Mouse (Mus musculus) intestine, postnatal 0 days (tissue): ENCODE measurements around the gene Apoh. TPM values are rescaled to one million over a fixed set of nuclear protein-coding genes. Genes with fewer than 3 reads are reported as not detected.
A peak's percentile ranks its signal among the peaks of the same experiment; 100 is the strongest.

Experiments used
- ATAC-seq: fragments of 200-750 bp; cut with Nextera tagmentation; 2 replicates; pipeline ENCODE4 v1.8.0; 2017; ENCODE audit warnings: mild to moderate bottlenecking, moderate TSS enrichment, moderate library complexity
- H3K27ac ChIP-seq: fragments of 300-500 bp; sonication (generic); 2 replicates; pipeline ENCODE4 v1.5.1; 2014; ENCODE audit warnings: mild to moderate bottlenecking, low read depth, low read length, moderate library complexity
- H3K27me3 ChIP-seq: fragments of 300-500 bp; sonication (generic); replicated peaks from 2 replicates; pipeline ENCODE4 v1.6.1; 2014; ENCODE audit warnings: low read length, mixed read lengths; ENCODE audit not compliant: control insufficient read depth, insufficient read depth
- H3K36me3 ChIP-seq: fragments of 300-500 bp; sonication (generic); 2 replicates; pipeline ENCODE4 v1.6.1; 2014; ENCODE audit warnings: mild to moderate bottlenecking, moderate library complexity; ENCODE audit not compliant: control insufficient read depth, insufficient read depth
- H3K4me1 ChIP-seq: fragments of 300-500 bp; sonication (generic); replicated peaks from 2 replicates; pipeline ENCODE4 v1.6.1; 2014; ENCODE audit warnings: antibody characterized with exemption, low read length, mixed read lengths; ENCODE audit not compliant: control insufficient read depth, insufficient read depth
- H3K4me2 ChIP-seq: fragments of 300-500 bp; sonication (generic); replicated peaks from 2 replicates; pipeline ENCODE4 v1.6.1; 2014; ENCODE audit warnings: low read depth, mild to moderate bottlenecking, moderate library complexity
- H3K4me3 ChIP-seq: fragments of 300-500 bp; sonication (generic); 2 replicates; pipeline ENCODE4 v1.5.1; 2014; ENCODE audit warnings: low read depth, low read length
- H3K9ac ChIP-seq: fragments of 300-500 bp; sonication (generic); 2 replicates; pipeline ENCODE4 v1.6.1; 2014; ENCODE audit warnings: mild to moderate bottlenecking, low read depth, low read length
- H3K9me3 ChIP-seq: fragments of 300-500 bp; sonication (generic); 2 replicates; pipeline ENCODE4 v1.6.1; 2016; ENCODE audit warnings: mixed run types; ENCODE audit not compliant: control insufficient read depth
- CTCF ChIP-seq: sonication (generic); IDR thresholded peaks from 2 replicates; pipeline ENCODE4 v1.5.1; 2016; ENCODE audit warnings: low read depth, mild to moderate bottlenecking, control low read depth, antibody characterized with exemption, moderate library complexity
- WGBS: fragments of 180-500 bp; shearing (Covaris S2); extraction: QIAGEN DNeasy Blood & Tissue Kit; methylation state at CpG from one replicate; pipeline ENCODE4 v1.1.7; 2014; 5-methylcytosine and 5-hydroxymethylcytosine counted together
- polyA plus RNA-seq: library from polyadenylated mRNA; unstranded; fragments of >200 nt; fragmentation: Nextera tagmentation; extraction: Ambion mirVana; gene quantifications from 2 replicates; pipeline ENCODE4 v1.2.1, GENCODE M21; 2015

Gene Apoh
- polyA plus RNA-seq, 1 experiment from 2014 or later = 0.77 TPM

- TF ChIP-seq CTCF = peak; percentile 97
- Histone ChIP-seq H3K36me3 (no peaks in the 10 kb centered on the region), H3K27ac (no peak overlapping the region), H3K4me3 (no peak overlapping the region), H3K9ac (no peak overlapping the region), H3K4me1 (no peaks in the 10 kb centered on the region), H3K27me3 (no peaks in the 10 kb centered on the region), H3K4me2 (peak overlapping the region; percentile 28; the same call in 1 of the 2 replicates), H3K9me3 (no peaks in the 10 kb centered on the region)
- ATAC-seq = peak; percentile 80
- WGBS = 30% methylated on average over 19 of the region's 19 CpGs
These were observed 34.7 kb downstream of the Apoh start for GRCm38 (mm10) chr11:108377680-108378362.

DNA sequence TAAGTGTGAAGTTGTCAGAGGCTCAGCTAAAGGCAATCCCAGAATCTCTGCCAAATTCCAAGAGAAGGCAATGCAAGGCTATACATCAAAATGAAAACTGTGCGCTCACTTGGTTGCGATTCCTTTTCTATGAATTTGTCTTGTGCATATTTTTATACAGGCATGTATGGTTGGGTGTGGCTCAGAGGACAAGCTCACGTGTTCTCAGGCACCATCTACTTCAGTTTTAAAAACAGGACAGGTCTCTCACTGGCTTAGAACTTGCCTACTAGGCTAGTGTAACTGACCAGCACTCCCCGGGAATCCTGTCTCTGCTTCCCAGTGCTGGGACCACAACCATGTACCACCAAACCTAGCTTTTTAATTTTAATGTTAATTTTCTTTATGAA is 35.2 kb downstream of the Apoh start:
- ATAC-seq = no peak
- Histone ChIP-seq H3K4me1 (no peaks in the 10 kb centered on the region), H3K9me3 (no peaks in the 10 kb centered on the region), H3K27me3 (no peaks in the 10 kb centered on the region), H3K27ac (no peak overlapping the region), H3K36me3 (no peaks in the 10 kb centered on the region), H3K9ac (no peak overlapping the region), H3K4me2 (no peak overlapping the region), H3K4me3 (no peak overlapping the region)
- TF ChIP-seq CTCF = no peak
- WGBS = 57% methylated on average over 4 of the region's 4 CpGs

DNA sequence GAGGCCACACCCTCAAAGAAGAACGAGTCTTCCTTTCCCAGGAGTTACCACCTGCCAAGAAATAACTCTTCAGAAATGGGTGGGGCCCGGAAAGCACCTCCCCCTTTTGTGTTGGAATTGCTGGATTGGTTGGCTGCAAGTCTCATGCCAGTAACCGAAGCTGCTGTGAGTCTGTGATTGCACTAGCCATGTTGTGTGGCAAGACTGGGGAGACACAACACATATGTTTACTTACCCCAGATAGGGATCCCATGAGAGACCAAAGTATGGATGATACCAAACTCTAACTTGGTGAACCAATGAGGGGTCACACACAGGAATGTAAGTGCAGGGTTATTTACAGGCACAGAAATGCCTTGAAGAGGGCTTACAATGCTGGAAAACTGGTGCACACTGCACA is 39.5 kb downstream of the Apoh start:
- 58% methylated on average over 3 of the region's 3 CpGs for WGBS
- TF ChIP-seq CTCF = no peak
- H3K27me3 ChIP-seq = no peaks in the 10 kb centered on the region

DNA sequence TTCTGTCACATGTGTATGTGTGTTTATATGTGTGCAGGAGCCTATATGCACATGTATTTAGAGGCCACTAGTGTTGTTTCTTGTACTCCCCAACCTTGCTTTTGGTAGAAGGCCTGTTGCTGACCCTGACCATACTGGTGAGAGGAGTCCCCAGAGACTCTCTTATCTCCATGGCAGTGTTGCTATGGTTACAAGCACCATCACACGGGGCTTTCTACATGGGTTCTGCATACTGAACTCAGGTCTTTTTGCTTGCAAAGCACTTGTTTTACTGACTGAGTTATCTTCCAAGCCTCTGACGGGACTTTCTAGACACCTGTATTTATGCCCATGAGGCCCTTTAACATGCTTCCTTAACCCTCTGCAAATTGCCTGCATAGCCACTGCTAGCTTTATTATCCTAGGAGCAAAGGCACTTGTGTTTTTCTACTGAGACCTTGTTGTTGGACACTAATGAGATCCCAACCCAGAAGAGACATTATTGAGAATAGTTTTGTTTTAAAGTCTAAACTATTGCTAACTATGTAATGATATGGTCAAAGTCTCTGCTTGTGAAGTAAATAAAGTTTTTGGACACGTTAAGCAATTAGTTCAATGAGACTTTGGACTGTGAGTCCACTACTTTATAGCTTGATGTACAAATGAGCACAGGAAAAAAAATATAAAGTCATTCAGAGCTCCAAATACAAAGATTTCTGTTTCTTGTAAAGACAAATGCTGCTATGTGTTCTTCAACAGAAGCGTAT is 41.9 kb downstream of the Apoh start:
- peak; percentile 93 for ATAC-seq
- 33% methylated on average over 4 of the region's 4 CpGs for WGBS

More for the DNA sequence above, 39.5 kb downstream of the Apoh start:
- H3K27ac ChIP-seq = no peak overlapping the region
- no peaks in the 10 kb centered on the region for H3K36me3 ChIP-seq
- H3K9ac ChIP-seq = no peak overlapping the region
- no peak overlapping the region for H3K4me2 ChIP-seq
- ATAC-seq = no peak
- no peaks in the 10 kb centered on the region for H3K4me1 ChIP-seq
- H3K9me3 ChIP-seq = no peaks in the 10 kb centered on the region
- no peak overlapping the region for H3K4me3 ChIP-seq

GRCm38 (mm10) chr11:108385666-108386024 is 42.5 kb downstream of the Apoh start:
- WGBS = 34% methylated on average over 1 of the region's 1 CpGs
- Histone ChIP-seq H3K36me3 (no peaks in the 10 kb centered on the region), H3K4me1 (no peaks in the 10 kb centered on the region), H3K27ac (peak overlapping the region; percentile 29; the same call in 1 of the 2 replicates), H3K9ac (no peak overlapping the region), H3K27me3 (no peaks in the 10 kb centered on the region), H3K4me2 (no peak overlapping the region), H3K9me3 (no peaks in the 10 kb centered on the region), H3K4me3 (no peak overlapping the region)
- TF ChIP-seq CTCF = no peak
- peak; percentile 73 for ATAC-seq

More for the DNA sequence above, 41.9 kb downstream of the Apoh start:
- no peak overlapping the region for H3K4me2 ChIP-seq
- H3K27me3 ChIP-seq = no peaks in the 10 kb centered on the region
- H3K9ac ChIP-seq = no peak overlapping the region
- H3K27ac ChIP-seq = peak overlapping the region; percentile 29
- TF ChIP-seq CTCF = no peak
- no peak overlapping the region for H3K4me3 ChIP-seq
- H3K4me1 ChIP-seq = no peaks in the 10 kb centered on the region
- H3K36me3 ChIP-seq = no peaks in the 10 kb centered on the region
- no peaks in the 10 kb centered on the region for H3K9me3 ChIP-seq

DNA sequence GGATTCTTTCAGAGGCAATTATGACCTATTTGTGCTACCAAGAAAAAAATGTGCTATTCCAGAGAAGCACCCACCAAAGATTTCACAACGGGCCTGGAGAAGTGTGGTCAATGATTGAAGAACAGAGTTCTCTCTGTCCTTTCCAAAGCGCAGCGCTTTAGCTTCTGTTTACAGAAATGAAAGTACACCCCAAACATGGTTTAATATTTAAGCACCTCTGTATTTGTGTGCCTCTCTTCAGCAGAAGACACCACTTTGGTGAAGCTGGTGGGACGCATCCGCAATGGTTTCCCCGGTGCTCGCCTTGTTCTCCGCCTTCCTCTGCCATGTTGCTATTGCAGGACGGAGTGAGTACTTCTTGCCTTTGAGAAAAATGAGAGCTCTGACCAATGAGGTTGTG is 51.9 kb downstream of the Apoh start:
- Histone ChIP-seq H3K9ac (no peak overlapping the region), H3K9me3 (no peaks in the 10 kb centered on the region), H3K27ac (no peak overlapping the region), H3K27me3 (no peaks in the 10 kb centered on the region), H3K4me3 (no peak overlapping the region), H3K36me3 (no peaks in the 10 kb centered on the region), H3K4me2 (no peak overlapping the region), H3K4me1 (no peaks in the 10 kb centered on the region)
- no peak for TF ChIP-seq CTCF
- 89% methylated on average over 9 of the region's 9 CpGs for WGBS
- ATAC-seq = no peak
